Mouse (Mus musculus): ENCODE data around the gene B4galt2.

B4galt2 gene

DNA sequence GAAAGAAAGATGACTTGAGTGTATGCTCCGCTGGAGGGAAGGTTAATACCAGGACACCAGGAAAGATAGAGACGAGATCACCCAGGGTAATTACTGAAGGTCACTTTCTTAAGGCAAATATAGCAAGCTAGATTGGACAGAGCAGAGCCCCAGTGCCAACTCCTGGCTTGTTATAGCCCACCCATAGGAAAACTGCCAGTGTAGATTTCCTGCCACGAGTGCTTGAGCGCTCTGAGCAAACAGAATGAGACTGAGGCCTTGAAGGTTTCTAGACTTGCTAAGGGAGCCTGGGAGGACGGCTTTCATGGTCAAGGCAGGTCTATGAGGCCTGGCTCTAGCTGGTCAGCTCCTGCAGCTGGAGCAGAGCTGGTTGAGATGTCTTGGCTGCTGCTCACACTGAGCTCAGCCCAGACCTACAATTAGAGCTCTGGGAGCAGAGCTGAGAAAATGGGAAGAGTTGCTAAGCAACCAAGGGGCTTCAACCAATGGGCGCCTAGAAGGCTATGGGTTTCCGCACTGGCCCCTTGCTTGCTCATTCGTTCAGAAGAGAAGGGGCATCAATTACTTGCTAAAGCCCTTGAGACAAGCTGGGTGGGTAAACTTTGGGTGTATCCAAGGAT, 25.7 kb upstream of the B4galt2 start:
- DNase-seq (ENCODE audit: low spot score): peak; percentile 47

DNA sequence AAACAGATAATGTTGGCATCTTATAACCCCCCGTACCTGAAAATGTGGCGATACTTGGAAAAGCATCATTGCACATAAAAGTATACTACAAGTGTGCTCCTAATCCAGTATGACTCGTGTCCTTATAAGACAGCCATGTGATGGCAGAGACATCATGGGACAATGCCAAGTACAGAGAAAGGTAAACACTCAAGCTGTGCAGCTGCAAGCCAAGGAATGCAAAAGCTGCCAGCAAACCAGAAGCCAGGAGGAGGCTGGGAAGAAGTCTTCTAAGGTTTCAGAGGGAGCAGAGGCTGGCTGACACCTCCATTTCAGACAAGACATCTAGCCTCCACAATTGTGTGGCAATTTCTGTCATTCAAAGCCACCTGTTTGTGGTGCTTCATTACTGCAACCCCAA, 22.9 kb upstream of the B4galt2 start:
- no peak for DNase-seq (ENCODE audit: low spot score)

DNA sequence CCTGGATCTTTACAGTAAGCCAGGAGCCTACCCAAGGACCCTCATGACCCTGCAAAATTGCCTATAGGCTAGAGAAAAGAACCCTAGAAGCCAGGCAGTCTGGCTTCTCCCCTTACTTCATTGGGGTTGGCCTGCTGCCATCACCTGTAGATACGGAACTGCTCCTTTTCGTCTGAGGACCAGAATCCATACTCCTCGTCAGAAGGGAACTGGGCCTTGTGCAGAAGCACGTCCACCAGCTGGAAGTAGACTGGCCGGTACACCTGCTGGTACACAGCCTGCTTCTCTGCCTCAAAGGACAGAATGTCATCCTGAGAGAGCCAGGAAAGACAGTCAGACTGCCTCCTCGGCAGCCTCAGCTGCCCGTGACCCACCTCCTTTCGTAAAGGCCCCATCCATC, 21.5 kb upstream of the B4galt2 start:
- DNase-seq (ENCODE audit: low spot score): no peak

DNA sequence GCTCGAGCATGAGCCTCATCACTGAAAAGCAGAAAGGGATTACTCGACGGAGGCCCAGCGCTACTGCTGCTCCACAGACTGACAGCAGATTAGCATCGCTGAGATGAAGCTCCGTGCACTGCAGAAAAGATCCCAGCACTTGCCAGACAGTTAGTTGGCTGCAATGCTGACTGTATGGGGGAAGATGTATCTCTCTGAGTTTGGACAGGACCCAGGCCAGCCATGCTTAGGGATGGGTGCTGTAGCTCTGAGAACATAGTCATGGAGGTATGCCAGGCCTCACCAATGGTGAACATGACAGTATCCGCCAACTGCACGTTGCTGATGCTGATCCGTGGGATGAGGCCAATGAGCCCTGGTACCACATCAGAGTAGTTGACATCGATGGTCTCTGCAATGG, 20.8 kb upstream of the B4galt2 start:
- no peak for DNase-seq (ENCODE audit: low spot score)

DNA sequence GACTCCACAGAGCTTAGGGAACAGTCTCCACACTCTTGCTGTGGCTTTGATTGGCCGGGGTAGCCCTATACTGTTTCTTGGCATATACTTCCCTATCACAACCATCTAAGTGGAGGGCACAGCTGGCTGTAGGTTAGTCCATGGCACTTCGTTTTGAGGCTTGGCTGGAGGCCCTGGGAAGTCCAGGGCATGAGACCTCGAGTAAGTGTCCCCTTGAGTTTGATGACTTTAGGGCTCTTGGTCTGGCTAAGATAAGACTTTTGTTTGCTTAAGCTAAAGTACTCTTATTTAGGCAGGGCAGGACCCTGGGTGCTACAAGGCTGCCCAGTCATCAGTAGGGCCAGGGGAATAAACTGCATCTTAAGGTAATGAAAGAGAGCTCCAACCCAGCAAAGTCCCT, 14.8 kb upstream of the B4galt2 start:
- DNase-seq (ENCODE audit: low spot score): no peak

DNA sequence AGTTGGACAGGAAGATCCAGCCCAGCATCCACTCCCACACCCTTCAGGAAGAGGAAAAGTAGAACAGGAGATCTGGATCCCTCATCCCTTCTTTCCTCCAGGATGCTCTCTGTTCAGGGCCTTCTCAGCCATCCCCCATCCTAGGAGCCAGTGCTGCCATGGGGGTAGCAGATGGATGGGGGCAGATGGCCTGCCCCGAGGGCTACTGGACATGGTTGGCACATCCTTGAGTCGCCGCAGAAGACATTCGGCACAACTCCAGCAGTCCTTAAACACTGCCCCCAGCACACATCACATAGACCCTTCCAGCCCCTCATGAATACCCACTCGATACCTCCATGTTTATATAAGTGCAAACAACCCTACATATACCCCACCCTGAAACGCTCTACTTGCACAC, 12.7 kb upstream of the B4galt2 start:
- no peak for DNase-seq (ENCODE audit: low spot score)

DNA sequence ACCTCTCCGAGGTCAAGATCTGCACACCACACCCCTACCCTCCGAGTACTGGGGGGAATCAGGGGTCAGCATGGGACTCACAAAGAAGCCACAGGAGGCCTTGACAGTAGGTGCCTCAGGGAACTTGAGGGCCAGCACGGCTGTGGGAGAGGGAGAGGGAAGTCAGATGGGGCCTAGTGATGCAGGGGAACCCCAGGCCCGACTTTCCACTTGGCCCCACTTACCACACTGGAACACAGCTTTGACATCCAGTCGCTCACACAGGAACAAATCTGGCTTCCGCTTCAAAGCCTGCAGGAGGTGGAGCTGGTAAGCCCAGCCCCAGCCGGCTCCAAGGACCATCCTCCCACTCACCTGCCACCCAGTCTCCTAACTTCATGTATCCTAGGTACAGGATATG, 12.1 kb upstream of the B4galt2 start:
- DNase-seq (ENCODE audit: low spot score): no peak

DNA sequence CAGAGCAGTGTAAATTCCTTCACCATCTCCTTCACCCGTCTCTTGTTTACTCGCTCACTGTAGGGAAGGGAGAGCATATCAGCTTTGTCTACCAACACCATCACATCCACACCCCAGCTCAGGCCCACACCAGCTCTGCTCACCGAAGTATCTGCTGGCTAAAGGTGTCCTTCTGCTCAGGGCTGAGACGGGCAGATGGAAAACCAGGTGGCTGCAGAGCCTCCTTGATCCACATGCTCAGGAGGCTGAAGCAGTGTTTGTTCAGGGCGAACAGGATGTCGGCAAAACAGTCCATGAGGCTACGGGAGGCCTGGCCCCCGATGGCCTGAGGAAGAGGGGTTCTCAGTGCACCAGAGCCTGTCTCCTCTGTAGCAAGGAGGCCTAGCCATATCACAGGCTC, 11.3 kb upstream of the B4galt2 start:
- no peak for DNase-seq (ENCODE audit: low spot score)

DNA sequence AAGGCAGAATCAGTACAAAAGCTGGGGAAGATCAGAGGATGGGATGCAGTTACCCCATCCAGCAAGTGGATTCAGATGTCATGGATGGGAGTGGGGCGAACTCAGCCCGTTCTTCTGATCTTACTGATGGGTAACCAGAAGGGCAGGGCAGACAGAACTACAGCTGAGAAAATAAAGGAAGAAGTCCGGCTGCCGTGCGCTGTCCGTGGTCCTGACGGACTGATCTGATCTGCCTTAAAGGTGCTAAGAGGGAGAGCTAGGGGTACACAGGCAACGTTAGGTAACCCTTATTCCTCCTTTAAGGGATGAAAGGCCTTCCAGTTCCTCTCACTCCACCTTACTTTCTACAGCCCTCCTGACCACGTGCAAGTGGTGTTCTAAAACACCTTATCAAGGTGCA, 10.1 kb upstream of the B4galt2 start:
- DNase-seq (ENCODE audit: low spot score): peak; percentile 63

DNA sequence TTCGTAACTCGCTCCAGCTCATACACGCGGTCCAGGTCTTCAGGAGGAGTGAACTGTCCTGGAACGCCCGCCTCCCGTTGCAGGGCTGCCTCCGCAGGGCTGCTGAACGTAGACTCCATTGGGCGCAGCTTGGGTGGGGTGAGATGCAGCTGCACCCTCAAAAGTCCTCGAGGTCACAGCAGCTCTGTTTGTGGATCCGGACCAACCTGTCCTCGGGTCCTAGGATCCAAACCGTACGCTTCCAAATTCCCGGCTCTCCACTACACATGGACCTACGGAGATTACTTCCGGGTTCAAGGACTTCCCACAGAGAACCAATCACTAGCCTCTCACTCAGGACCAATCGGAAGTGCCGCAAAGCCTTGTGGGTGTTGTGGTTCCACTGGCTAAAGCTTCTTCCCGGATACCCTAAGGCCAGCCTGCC, 8.5 kb upstream of the B4galt2 start, which contains the start of gene Dph2:
Dph2 (minus strand) TSS at position 295 of the 424 bp plus-strand sequence.
- DNase-seq (ENCODE audit: low spot score): peak; percentile 93

DNA sequence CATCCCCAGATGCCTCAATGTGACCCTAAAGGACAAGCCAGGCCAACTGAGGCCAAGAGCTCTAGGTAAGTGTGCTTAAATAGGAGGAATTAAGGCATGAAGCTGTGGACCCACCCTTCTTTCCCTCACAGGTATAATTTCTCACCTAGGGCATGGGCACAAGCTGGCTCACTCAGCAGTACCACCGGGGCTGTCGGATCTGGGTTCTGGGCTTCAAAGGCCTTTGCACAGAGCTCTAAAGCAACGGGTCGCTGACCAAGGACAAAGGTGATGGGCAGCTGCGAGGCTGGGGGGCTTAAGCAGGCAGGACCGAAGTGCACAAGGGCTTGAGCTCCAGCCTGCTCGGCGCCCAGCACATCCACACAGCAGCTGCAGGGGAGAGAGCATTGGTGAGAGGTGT, 7.5 kb upstream of the B4galt2 start:
- no peak for DNase-seq (ENCODE audit: low spot score)

DNA sequence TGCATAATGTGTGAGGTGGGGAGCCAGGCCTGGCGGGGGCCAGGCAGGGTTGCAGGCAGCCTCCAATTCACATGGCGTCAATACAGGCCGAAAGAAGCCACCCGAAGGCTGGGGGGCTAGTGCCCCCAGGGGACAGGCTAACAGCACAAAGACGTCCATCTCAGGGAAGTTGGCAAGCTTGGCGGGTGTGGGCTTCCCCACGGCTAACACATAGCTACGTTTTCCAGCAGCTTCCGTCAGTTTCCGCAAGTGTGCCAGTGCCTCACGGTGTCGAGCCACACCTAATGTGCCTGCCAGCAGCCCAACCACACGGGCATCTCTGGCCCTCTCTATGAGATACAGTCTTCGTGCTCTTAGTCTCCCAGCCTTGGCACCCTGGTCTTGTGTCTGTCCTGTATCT, 6.7 kb upstream of the B4galt2 start:
- DNase-seq (ENCODE audit: low spot score): no peak

DNA sequence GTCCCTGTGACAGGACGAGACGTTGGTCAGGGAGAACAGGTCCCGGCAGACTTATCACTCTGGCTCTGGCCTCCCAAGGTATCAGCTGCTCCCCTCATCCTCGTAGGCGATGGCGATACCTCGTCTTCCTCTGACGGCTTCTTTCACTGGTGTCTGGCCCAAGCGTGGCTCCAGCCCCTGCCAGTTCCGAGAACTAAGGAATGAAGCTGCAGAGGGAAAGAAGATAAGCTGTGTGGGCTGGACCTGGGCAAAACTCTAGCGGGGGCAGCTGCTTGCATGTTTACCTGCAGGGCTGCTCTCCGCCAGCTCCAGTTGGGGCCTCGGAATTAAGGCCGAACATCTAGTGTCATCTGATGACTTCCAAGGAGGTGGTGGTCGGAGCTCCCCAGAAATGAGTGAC, 6.2 kb upstream of the B4galt2 start:
- DNase-seq (ENCODE audit: low spot score): no peak

DNA sequence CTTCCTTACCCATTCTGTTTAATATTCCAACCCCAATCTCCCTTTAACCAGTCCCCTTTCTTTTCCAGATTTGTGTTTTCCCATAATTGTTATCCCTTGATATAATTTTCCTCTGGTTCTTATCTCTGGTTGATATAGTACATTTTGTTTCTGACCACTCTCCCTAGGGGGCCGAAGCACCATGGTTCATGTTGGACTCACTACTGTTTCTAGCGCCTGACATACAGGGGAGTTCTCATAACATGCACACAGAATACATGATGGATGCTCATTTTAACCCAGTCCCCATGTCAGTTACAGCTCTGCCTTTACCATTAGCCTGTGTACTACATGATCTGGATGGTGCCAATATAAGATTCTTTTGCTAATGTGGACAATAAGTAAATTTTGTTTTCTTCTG, 4.6 kb upstream of the B4galt2 start:
- no peak for DNase-seq (ENCODE audit: low spot score)

DNA sequence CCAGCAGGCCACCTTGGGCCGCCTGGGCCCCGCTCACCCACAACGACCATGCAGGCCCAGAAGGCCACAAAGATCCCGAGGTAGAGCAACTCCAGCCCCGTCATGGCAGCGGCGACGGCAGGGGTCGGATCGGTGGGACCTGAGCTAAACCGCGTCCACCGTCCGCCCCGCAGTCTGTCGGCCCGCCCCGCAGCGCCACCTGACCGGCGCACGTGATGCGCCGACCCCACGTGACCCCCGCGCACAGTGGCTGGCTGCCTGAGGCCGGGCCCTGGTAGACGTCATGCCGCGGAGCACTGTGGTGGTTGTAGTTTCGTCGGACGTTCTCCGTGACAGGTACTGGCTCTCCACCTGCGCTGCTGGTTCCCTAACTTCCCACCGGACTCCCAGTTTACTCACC, 3.8 kb upstream of the B4galt2 start, which contains the start of gene Atp6v0b:
Atp6v0b (minus strand) TSS at position 201 of the 400 bp plus-strand sequence.
- DNase-seq (ENCODE audit: low spot score): peak; percentile 92

DNA sequence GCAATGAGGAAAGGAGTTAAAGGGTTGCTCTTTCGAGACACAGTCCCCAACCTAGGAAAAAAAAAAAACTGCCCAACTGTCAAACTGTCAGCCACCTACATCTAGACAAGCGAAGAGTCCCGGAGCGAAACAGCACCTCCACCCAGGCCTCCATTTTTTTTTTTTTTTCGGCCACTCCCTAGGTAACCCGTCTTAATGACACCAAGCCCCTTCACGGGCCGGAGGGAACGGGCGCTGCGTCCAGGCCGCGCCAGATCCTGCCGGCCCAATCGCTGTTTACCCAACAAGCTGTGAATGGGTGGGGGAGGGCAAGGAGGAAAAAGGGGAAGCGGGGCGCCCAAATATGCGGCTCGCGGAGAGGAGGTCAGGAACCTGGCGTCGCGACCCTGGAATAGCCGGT, 3.4 kb upstream of the B4galt2 start:
- DNase-seq (ENCODE audit: low spot score): peak; percentile 10

DNA sequence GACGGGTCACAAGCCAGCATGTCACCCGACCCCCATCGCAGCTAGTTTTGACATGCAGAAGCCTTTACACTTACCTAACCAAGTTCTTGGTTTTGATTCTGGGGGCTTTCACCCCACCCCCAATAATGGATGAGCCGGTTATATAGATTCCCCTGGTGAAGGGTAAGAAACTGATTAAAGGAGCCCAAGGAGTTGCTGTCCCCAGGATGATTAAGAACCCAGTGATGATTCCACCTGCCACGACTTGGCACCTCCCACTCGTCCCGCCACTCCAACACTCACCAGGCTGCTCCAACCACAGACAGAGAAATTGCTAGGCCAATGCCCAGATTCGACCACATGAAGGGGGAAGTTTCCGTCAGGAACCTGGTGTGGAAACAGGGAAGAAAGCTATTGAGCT, 2.7 kb upstream of the B4galt2 start:
- no peak for DNase-seq (ENCODE audit: low spot score)

DNA sequence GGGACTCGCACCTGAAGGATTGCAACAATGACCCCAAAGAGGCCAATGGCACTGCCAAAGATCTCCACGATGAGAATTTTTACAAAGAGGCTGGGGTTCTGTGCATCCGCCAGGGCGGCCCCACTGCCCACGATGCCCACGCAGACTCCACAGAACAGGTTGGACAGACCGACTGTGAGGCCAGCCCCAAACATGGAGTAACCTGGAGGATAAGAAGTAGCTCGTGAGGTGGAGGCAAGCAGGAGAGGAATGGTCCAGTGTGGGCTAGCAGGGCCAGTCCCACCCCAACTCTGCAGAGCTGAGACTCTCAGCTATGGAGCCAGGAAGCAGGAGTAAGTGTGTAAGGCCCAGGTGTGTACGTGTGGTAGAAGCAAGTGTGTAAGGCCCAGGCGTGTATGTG, 1.8 kb upstream of the B4galt2 start:
- no peak for DNase-seq (ENCODE audit: low spot score)

DNA sequence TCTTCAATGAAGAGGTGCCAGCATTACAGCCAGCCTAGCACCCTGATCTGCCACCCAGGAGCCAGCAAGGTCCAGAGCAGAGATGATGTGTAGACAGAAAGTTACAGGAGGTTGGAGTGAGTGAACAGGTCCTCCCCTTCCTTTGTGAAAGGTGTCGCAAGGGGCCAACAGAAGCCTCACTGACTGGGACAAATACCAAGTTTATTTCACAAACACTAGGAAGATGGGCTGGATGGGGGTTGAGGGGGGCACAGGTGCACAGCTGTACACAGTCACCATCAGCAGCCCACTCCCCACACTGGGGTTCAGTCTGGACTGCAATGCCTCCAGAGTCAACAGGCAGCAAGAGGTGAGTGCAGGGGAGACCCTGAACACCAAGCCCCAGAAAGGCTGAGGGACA, 859 bp upstream of the B4galt2 start:
- no peak for DNase-seq (ENCODE audit: low spot score)

DNA sequence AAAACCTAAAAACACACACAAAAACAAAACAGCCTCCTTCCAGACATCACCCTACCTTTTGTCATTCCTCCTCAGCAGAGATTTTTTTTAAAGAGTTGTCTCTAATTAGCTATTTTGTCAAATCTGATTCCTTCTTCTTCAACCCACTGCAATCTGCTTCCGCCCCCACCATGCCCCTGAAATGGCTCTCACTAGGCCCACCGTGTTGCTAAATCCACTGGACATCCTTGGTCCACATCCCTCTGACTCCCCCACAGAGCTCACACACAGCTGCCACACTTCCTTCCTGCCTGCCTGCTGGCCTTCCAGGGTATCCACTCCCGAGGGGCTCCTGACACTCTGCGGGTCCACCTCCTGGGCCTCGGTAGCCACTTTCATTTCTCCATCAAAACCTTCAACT, 4.6 kb downstream of the B4galt2 start:
- DNase-seq (ENCODE audit: low spot score): no peak

DNA sequence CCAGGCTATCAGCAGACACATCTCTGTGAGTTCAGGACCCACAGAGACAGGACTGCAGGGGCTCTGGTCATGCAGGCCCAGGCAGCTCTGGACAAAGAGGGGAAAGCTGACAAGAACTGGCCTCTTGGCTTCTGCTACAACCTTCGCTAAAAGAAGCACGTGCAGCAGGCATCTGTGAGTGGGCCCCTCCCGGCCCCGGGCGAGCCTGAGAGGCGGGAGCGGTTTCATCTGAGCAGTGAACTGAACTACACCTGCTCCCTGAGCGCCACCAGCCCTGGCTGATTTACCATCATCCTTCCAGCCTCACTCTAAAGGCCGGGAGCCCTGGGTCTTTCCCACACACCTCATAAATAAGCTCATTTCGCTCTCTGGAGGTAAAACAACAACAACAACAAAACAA, 5.0 kb downstream of the B4galt2 start:
- DNase-seq (ENCODE audit: low spot score): no peak

DNA sequence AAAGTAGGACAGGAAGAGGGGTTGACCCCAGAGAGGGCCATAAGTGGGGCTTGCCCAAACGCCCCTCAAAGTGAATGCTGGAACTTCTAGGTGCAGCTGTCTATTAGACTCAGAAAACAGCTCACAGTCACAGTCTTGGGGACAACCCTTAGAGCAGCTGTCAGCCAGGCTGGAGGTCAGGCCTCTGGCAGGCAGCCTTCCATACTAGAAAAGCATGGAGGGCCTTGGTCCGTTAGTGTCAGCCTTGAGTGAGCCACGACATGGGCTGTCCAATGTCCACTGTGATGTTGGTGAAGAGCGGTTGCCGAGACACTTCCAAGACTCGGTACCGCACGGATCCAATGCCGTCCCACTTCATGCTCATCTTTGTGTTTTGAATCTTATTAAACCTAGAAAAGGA, 9.7 kb downstream of the B4galt2 start:
- DNase-seq (ENCODE audit: low spot score): no peak

DNA sequence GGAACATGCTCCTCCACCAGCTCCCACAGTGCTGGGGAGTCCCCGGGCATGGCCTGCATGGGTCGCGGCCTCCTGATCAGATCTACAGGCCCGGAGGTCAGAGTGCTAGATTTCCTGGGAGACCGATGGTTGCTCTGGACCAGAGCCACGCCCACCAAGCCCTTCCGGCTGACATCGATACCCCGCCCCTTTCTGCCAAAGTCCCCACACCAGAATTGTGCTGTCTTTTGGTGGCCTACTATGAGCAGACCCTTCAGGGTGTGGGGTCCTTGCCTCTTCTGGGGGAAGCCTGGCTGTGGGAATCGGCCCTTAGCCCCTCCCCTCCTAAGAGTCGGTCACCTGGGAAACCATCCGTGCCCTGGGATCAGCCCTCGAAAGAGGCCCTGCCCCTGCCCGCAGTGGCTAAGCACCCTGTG, 10.8 kb downstream of the B4galt2 start, which contains the start of gene Ccdc24:
Ccdc24 (minus strand) TSS at position 87 of the 416 bp plus-strand sequence.
- DNase-seq (ENCODE audit: low spot score): peak; percentile 58

DNA sequence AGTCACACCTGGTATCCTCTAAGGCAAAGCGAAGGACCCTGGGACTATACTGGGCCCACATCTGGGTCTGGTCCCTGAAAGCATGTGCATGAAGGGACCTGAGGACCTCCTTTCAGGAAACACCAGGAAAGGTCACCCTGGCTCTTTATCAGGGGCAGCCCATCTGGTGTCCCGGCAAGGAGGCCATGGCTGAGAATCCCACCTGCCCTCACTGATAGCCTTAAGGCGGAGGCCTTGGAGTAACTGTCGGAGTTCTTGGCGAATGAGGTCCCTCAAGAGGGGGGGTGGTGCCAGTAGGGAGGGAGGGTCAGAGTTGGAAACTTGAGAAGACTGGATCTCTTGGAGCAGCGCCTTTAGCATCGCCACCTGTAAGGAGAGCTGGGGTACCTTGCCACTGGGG, 11.5 kb downstream of the B4galt2 start:
- no peak for DNase-seq (ENCODE audit: low spot score)

DNA sequence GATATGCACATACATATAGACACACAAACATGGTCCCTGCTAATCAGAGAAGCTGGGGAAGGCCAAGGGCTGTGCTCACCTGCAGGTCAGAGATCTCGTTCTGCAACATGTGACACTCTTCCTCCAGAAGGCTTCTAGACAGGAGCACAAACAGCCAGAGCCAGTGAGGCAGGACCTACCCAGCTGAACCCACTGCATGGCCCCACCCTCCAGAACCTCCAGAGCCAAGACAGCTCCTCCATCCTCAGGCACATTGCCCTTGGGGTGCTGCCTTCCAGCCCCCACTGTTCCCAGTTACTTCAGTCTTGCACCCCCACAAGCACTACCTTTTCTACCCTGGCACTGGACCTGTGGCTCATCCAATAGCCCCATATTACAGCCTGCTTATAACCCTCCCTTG, 12.8 kb downstream of the B4galt2 start:
- no peak for DNase-seq (ENCODE audit: low spot score)

All from retina, embryonic 14.5 days (tissue).